Mouse (Mus musculus) hindbrain, embryonic 12.5 days (tissue): ENCODE results near the gene Nova2. TPM values are rescaled to one million over a fixed set of nuclear protein-coding genes. Genes with fewer than 3 reads are reported as not detected.

Experiments used
- ATAC-seq: fragments of 200-750 bp; cut with Nextera tagmentation; 2 replicates; pipeline ENCODE4 v1.8.0; 2017; ENCODE audit warnings: moderate TSS enrichment; ENCODE audit not compliant: low FRiP score
- H3K27ac ChIP-seq: fragments of 300-500 bp; sonication (generic); 2 replicates; pipeline ENCODE4 v1.5.1; 2016; ENCODE audit warnings: mild to moderate bottlenecking
- H3K27me3 ChIP-seq: fragments of 300-500 bp; sonication (generic); 2 replicates; pipeline ENCODE4 v1.6.1; 2016; ENCODE audit warnings: mild to moderate bottlenecking
- H3K36me3 ChIP-seq: fragments of 300-500 bp; sonication (generic); 2 replicates; pipeline ENCODE4 v1.6.1; 2016; ENCODE audit warnings: mild to moderate bottlenecking
- H3K4me1 ChIP-seq: fragments of 300-500 bp; sonication (generic); 2 replicates; pipeline ENCODE4 v1.6.1; 2016
- H3K4me2 ChIP-seq: fragments of 300-500 bp; sonication (generic); replicated peaks from 2 replicates; pipeline ENCODE4 v1.6.1; 2016; ENCODE audit warnings: mild to moderate bottlenecking
- H3K4me3 ChIP-seq: fragments of 300-500 bp; sonication (generic); 2 replicates; pipeline ENCODE4 v1.5.1; 2016; ENCODE audit warnings: mild to moderate bottlenecking
- H3K9ac ChIP-seq: fragments of 300-500 bp; sonication (generic); 2 replicates; pipeline ENCODE4 v1.6.1; 2016; ENCODE audit warnings: mild to moderate bottlenecking, moderate library complexity
- H3K9me3 ChIP-seq: fragments of 300-500 bp; sonication (generic); replicated peaks from 2 replicates; pipeline ENCODE4 v1.6.1; 2016; ENCODE audit warnings: mild to moderate bottlenecking
- WGBS: fragments of 180-500 bp; shearing (Covaris S2); methylation state at CpG from one replicate; pipeline ENCODE4 v1.1.7; 2016; 5-methylcytosine and 5-hydroxymethylcytosine counted together
- polyA plus RNA-seq: library from polyadenylated mRNA; unstranded; fragments of >200 nt; fragmentation: Nextera tagmentation; extraction: Ambion mirVana; gene quantifications from 2 replicates; pipeline ENCODE4 v1.2.1, GENCODE M21; 2016

Gene Nova2
- polyA plus RNA-seq = 11.2 and 12.5 TPM in 2 replicates

- WGBS = under 1% methylated on average over 28 of the region's 45 CpGs
- no peaks in the 10 kb centered on the region for H3K36me3 ChIP-seq
- peak within 1 kb of the TSS; percentile 83 for H3K4me2 ChIP-seq
- peaks cover 13% of the 10 kb centered on the region for H3K27me3 ChIP-seq
- ATAC-seq = peak; percentile 87
- H3K9me3 ChIP-seq = no peaks in the 10 kb centered on the region
- peak within 1 kb of the TSS; percentile 95 for H3K27ac ChIP-seq
- peak within 1 kb of the TSS; percentile 93 for H3K4me3 ChIP-seq
- H3K4me1 ChIP-seq = peaks cover 72% of the 10 kb centered on the region
- peak within 1 kb of the TSS; percentile 100 for H3K9ac ChIP-seq
Observed at GRCm38 (mm10) chr7:18925162-18925938, at the start of gene Nova2. Gene Nova2 (plus strand): TSS chr7:18925888.

- H3K36me3 ChIP-seq = no peaks in the 10 kb centered on the region
- no peak overlapping the region for H3K27ac ChIP-seq
- H3K27me3 ChIP-seq = no peaks in the 10 kb centered on the region
- H3K4me3 ChIP-seq = no peak overlapping the region
- no peak overlapping the region for H3K4me2 ChIP-seq
- no peaks in the 10 kb centered on the region for H3K9me3 ChIP-seq
- no peak overlapping the region for H3K9ac ChIP-seq
- no peak for ATAC-seq
- H3K4me1 ChIP-seq = no peaks in the 10 kb centered on the region
- WGBS = 79% methylated on average over 7 of the region's 7 CpGs
Observed at GRCm38 (mm10) chr7:18878691-18879090, 47.0 kb upstream of the Nova2 start.

GRCm38 (mm10) chr7:18883991-18884744 lies 41.5 kb upstream of the Nova2 start:
- Histone ChIP-seq H3K4me2 (no peak overlapping the region), H3K27me3 (no peaks in the 10 kb centered on the region), H3K27ac (no peak overlapping the region), H3K4me3 (no peak overlapping the region), H3K9me3 (no peaks in the 10 kb centered on the region), H3K9ac (no peak overlapping the region), H3K4me1 (no peaks in the 10 kb centered on the region), H3K36me3 (no peaks in the 10 kb centered on the region; the same call in 1 of the 2 replicates)
- ATAC-seq = no peak
- 68% methylated on average over 9 of the region's 9 CpGs for WGBS

- Histone ChIP-seq H3K27me3 (no peaks in the 10 kb centered on the region), H3K27ac (no peak overlapping the region), H3K4me1 (no peaks in the 10 kb centered on the region), H3K36me3 (no peaks in the 10 kb centered on the region; the same call in 1 of the 2 replicates), H3K9ac (no peak overlapping the region; the same call in 1 of the 2 replicates), H3K4me3 (no peak overlapping the region), H3K4me2 (no peak overlapping the region), H3K9me3 (no peaks in the 10 kb centered on the region)
- WGBS = 57% methylated on average over 13 of the region's 13 CpGs
- ATAC-seq = no peak
Observed at GRCm38 (mm10) chr7:18884745-18885422, 40.8 kb upstream of the Nova2 start.

GRCm38 (mm10) chr7:18886963-18887362 lies 38.7 kb upstream of the Nova2 start:
- Histone ChIP-seq H3K4me2 (no peak overlapping the region), H3K9ac (no peak overlapping the region), H3K27me3 (no peaks in the 10 kb centered on the region), H3K36me3 (no peaks in the 10 kb centered on the region; the same call in 1 of the 2 replicates), H3K4me1 (no peaks in the 10 kb centered on the region), H3K27ac (no peak overlapping the region), H3K9me3 (no peaks in the 10 kb centered on the region), H3K4me3 (no peak overlapping the region)
- 100% methylated on average over 1 of the region's 1 CpGs for WGBS
- ATAC-seq = no peak

- ATAC-seq = no peak
- peaks cover 18% of the 10 kb centered on the region for H3K27me3 ChIP-seq
- no peak overlapping the region for H3K4me2 ChIP-seq
- H3K9me3 ChIP-seq = no peaks in the 10 kb centered on the region
- H3K36me3 ChIP-seq = no peaks in the 10 kb centered on the region; the same call in 1 of the 2 replicates
- H3K27ac ChIP-seq = no peak overlapping the region
- no peak overlapping the region for H3K4me3 ChIP-seq
- WGBS = 93% methylated on average over 8 of the region's 8 CpGs
- H3K4me1 ChIP-seq = peaks cover 19% of the 10 kb centered on the region
- H3K9ac ChIP-seq = no peak overlapping the region
Observed at GRCm38 (mm10) chr7:18890848-18891247, 34.8 kb upstream of the Nova2 start.

GRCm38 (mm10) chr7:18891872-18892599 lies 33.7 kb upstream of the Nova2 start:
- H3K36me3 ChIP-seq = no peaks in the 10 kb centered on the region
- H3K9me3 ChIP-seq = no peaks in the 10 kb centered on the region
- H3K27ac ChIP-seq = peak overlapping the region; percentile 13; the same call in 1 of the 2 replicates
- H3K4me3 ChIP-seq = peak overlapping the region; percentile 39
- H3K9ac ChIP-seq = peak overlapping the region; percentile 62
- H3K4me1 ChIP-seq = peaks cover 25% of the 10 kb centered on the region
- WGBS = 22% methylated on average over 33 of the region's 33 CpGs
- peak overlapping the region; percentile 62 for H3K4me2 ChIP-seq
- H3K27me3 ChIP-seq = peaks cover 18% of the 10 kb centered on the region
- peak; percentile 61 for ATAC-seq

GRCm38 (mm10) chr7:18893009-18893408 lies 32.7 kb upstream of the Nova2 start:
- Histone ChIP-seq H3K9me3 (no peaks in the 10 kb centered on the region), H3K27ac (no peak overlapping the region), H3K4me2 (peak overlapping the region; percentile 62), H3K36me3 (no peaks in the 10 kb centered on the region), H3K4me1 (peaks cover 25% of the 10 kb centered on the region), H3K27me3 (peaks cover 18% of the 10 kb centered on the region), H3K9ac (peak overlapping the region; percentile 62; the same call in 1 of the 2 replicates), H3K4me3 (peak overlapping the region; percentile 39)
- ATAC-seq = peak; percentile 14
- WGBS = 28% methylated on average over 27 of the region's 27 CpGs

- H3K4me3 ChIP-seq = peak overlapping the region; percentile 39
- no peaks in the 10 kb centered on the region for H3K9me3 ChIP-seq
- peaks cover 25% of the 10 kb centered on the region for H3K4me1 ChIP-seq
- ATAC-seq = peak; percentile 36
- peak overlapping the region; percentile 68 for H3K9ac ChIP-seq
- WGBS = under 1% methylated on average over 41 of the region's 41 CpGs
- peaks cover 18% of the 10 kb centered on the region for H3K27me3 ChIP-seq
- H3K36me3 ChIP-seq = peaks cover 2% of the 10 kb centered on the region; the same call in 1 of the 2 replicates
- peak overlapping the region; percentile 40; the same call in 1 of the 2 replicates for H3K27ac ChIP-seq
- peak overlapping the region; percentile 62 for H3K4me2 ChIP-seq
Observed at GRCm38 (mm10) chr7:18893651-18894430, 31.8 kb upstream of the Nova2 start.

- no peak overlapping the region for H3K27ac ChIP-seq
- no peaks in the 10 kb centered on the region for H3K9me3 ChIP-seq
- H3K9ac ChIP-seq = no peak overlapping the region
- no peak overlapping the region for H3K4me2 ChIP-seq
- WGBS = 30% methylated on average over 5 of the region's 5 CpGs
- H3K36me3 ChIP-seq = peaks cover 21% of the 10 kb centered on the region; the same call in 1 of the 2 replicates
- H3K27me3 ChIP-seq = peaks cover 18% of the 10 kb centered on the region
- H3K4me1 ChIP-seq = peaks cover 25% of the 10 kb centered on the region
- no peak for ATAC-seq
- H3K4me3 ChIP-seq = no peak overlapping the region
Observed at GRCm38 (mm10) chr7:18896536-18896935, 29.2 kb upstream of the Nova2 start.

- no peak for ATAC-seq
- Histone ChIP-seq H3K4me1 (peaks cover 6% of the 10 kb centered on the region), H3K4me3 (no peak overlapping the region), H3K4me2 (no peak overlapping the region), H3K27ac (no peak overlapping the region), H3K36me3 (peaks cover 29% of the 10 kb centered on the region; the same call in 1 of the 2 replicates), H3K9me3 (no peaks in the 10 kb centered on the region), H3K27me3 (no peaks in the 10 kb centered on the region), H3K9ac (no peak overlapping the region)
- 91% methylated on average over 2 of the region's 2 CpGs for WGBS
Observed at GRCm38 (mm10) chr7:18900513-18900912, 25.2 kb upstream of the Nova2 start.
